Mouse (Mus musculus) MEL (cell line): ENCODE results near the gene Col13a1.

ENCODE experiments used
- CTCF ChIP-seq, 3 experiments: IDR thresholded peaks in 2 of 3; conservative IDR thresholded peaks in 1 of 3; 2 replicates each; pipeline ENCODE4 v1.5.1; 2011 to 2012; ENCODE audit warnings: low read length in 3 of 3, low read depth in 2 of 3, mild to moderate bottlenecking in 2 of 3, improper control_type of control experiment in 1 of 3, inconsistent platforms in 1 of 3, mixed read lengths in 1 of 3, moderate library complexity in 1 of 3; ENCODE audit not compliant: control insufficient read depth in 1 of 3, insufficient read depth in 1 of 3, poor library complexity in 1 of 3, severe bottlenecking in 1 of 3
- POLR2A ChIP-seq, 2 experiments: IDR thresholded peaks; 2 replicates each; pipeline ENCODE4 v1.6.1; 2011 to 2012; ENCODE audit warnings: low read length in 2 of 2, mild to moderate bottlenecking in 2 of 2, control low read depth in 1 of 2, improper control_type of control experiment in 1 of 2, low read depth in 1 of 2, moderate library complexity in 1 of 2; ENCODE audit not compliant: control insufficient read depth in 1 of 2, insufficient read depth in 1 of 2, poor library complexity in 1 of 2

DNA sequence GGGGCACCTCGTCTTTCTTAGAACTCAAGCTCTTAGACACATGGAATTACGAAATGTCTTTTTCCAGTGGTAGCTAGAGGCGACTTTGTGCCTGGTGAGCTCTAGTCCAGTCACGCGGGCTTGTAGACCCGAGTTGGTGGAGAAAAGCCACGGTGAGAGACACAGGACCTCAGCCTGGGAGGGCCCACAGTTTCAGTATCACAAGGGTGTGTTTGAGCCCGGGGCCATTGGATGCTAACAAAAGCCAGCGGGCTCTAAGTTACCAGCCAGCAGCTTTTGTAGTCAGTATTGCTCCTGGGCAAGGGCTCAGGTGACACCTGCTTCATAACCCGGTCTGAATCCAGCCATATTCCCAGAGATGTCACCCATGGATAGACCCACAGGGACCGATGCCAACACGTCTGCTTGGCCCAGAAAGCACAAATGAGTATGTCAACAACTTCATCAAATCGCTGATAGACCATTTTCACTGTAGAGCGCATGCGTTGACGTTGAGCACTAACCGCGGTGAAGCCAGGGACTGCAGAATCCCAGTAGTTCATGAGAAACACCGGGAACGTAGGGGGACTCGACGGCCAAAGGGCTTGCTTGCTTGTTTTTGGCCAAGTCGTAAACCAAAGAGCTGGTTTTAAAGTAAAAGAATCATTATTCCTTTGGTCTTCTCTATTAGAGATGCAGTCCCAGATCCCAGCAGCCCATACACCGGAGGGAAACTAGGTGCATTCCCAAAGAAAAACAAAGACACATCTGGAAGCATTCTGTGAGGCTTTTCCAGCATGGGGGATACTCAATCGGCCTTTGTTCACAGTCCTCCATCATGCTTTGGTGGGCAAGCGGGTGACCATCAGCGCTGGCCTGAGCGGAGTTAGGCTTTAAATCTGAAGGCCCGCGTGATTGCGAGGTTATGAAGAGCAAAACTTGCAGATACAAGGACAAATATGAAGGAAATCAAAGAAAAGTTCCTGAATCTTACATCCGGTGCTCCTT, 150.7 kb downstream of the Col13a1 start:
- TF ChIP-seq POLR2A (IDR thresholded peaks at IDR 0.05; ENCODE audit: control insufficient read depth in 1 of 2, insufficient read depth in 1 of 2, low read depth in 1 of 2, low read length in 2 of 2, poor library complexity in 1 of 2): no peak
- TF ChIP-seq CTCF (IDR thresholded peaks at IDR 0.05 in 2 of 3, conservative IDR thresholded peaks at IDR 0.05 in 1 of 3; ENCODE audit: control insufficient read depth in 1 of 3, insufficient read depth in 1 of 3, low read depth in 2 of 3, low read length in 3 of 3, poor library complexity in 1 of 3, severe bottlenecking in 1 of 3): no peak
